Mouse (Mus musculus) embryo, embryonic 11.5 days (tissue): Measurements from ENCODE around the gene Dnajc13.
A peak's percentile ranks its signal among the peaks of the same experiment; 100 is the strongest.

Experiments used
- DNase-seq: peaks from one replicate; pipeline ENCODE4 v3.0.0-alpha.2; 2012; ENCODE audit warnings: low read depth, low spot score

Dnajc13 gene

DNA sequence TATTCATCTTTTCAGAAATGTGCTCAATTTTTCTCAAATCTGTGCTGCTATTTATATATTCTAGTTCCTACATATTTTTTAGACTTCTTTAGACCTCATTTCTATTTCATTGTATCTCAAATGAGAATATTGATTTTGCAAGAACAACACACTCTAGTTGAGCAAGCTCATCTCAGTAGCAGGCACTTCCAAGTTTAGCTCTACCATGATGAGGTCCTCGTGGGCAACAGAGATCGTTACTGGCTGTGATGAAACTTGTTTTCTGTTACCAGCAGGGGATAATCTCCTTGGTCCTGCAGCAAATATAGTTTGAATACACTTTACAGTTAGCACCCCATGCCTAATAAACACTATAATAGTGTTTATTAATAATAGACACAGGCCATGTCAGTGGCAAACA, 6.6 kb downstream of the Dnajc13 start:
- DNase-seq: no peak

DNA sequence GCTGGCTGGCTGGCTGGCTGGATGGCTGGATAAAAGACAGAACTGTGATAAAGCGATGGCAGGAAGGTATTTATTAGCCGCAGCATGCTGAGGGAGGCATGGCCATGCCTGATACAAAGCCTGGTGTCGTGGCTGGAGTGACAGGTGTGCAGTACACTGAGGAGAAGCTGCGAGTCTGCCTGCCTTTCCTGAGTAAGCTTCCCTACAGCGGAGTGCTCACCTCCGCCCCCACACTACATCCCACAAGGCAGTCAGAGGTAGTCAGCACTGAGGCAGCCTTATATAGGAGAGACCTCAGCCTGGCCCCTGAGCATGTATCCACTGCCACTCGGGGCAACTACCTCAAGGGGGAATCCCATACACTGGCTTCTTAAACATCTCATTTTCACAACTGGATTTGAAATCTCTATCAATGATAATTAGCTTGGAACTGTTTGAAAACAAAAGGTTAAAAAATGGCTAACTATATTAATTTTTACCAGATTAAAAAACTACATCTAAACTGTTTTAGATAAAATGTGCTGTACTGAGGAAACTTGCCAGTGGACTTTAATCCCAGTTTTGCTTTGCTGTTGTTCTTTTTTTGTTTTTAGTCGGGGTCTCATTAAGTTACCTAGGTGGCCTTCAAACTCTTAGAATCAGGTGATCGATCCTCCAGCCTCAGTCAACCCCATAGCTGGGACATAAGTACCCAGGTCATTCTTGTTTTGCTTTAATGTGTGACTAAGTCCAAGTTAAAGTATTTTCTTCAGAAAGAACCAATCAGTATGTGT, 8.1 kb downstream of the Dnajc13 start:
- DNase-seq: no peak

DNA sequence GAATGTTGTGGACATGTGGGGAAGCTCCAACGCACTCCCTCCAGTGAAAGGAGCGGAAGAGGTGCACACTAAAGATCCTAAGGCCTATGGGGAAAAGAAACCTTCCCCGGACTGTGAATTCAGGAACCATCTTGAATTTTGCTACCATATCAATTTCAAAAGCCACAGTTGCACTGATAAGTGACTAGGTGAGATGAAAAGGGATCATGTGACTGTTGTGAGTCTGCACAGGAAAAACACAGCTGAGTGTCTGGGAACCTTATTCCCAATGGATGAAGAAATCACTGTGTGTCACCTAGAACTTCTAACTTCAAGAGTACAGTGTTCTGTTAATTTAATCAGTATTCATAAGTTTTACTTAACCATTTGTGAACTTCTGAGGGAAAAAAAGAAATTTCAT, 10.1 kb downstream of the Dnajc13 start:
- no peak for DNase-seq

GRCm38 (mm10) chr9:104251687-104252086, 11.0 kb downstream of the Dnajc13 start:
- DNase-seq: no peak

DNA sequence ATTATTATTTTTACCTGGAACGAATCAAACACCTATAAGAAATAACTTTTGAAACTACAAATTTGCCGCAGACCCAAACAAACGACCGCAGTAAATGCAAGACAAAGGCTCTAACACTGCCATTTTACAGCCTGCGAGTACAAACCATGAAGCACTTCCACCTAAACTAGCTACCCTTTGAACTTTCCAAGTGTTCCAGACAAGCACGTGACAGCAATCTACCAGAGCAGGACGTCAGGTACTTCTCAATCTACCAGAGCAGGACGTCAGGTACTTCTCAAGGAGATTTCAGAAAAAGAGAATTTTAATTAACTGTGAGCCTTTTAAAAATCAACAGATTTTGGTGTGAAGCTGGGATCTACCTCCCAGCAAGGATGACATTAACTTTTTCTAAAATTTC, 11.6 kb downstream of the Dnajc13 start:
- no peak for DNase-seq

DNA sequence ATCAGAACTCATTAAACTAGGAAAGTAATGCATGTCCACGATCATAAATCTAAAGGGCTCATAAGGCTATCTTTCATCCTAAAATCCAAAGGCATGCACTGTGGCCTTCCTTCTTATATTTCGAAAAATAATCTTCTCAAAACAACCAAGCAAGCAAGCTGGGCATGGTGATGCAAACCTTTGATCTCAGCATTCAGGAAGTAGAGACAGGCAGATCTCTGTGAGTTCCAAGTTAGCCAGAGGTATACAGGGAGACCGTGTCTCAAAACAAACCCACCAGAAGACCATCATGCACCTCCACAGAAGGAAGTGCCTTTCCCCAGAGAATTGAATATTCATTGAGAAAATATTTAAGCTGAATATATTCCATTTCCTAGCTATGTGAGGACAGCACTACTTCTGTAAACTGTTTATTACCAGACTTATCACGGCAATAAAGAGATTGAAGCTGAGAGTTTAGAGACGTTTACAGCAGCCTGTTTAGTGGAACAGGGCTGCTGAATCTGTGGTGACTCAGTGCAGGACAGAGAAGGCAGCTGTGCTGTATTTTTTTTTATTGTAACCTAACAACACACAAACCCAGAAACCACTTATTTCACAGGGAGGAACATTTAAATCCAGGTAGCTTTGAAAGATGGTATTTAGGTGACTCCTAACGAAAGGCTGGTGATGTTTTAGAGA, 15.3 kb downstream of the Dnajc13 start:
- DNase-seq: no peak

DNA sequence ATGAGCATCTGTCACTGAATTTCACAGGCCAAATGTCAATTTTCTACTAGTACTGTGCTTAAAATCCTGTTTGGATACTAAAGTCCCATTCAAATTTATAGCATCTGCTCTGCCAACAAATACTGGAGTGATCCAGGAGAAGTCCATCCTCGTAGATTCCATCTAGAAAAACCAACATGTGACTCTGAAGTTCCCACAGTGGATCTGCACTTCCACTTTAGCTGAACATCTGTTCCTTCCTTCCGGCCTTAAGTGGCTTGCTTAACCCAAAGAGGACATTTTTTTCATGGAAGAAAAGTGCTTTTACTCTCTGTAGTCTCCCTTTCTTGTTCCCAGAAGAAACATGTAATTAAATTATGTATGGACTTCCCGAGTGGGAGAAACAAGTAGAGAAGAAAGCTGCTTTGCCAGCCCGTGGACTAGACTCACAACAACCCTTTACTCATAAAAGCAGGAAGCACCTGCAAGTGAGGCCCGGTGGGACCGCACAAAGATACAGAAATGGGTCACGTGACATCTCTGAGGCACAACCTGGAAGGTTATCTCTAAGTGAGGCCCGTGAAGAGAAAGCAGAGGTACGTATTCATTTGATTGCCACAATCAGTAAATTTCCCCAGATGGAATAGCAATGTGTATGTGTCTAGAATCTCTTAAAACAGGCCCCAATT, 18.8 kb downstream of the Dnajc13 start:
- DNase-seq: no peak

DNA sequence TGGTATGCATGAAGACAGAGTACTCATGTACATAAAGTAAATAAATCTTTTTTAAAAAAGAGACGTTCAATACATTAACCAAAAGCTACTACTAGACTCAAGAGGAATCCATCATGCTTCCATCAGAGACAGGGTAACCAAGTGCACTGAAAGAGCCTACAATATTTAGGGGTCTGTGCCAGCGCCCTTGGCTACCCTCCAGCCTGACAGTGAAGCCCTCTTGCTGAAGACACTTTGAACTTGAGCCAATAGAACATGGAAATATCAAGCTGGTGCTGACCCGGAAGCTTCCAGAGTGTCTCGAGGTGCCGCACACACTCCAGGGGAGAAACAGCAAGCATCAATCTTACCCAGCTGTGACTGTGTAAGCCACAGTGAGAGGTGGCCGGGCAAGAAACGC, 22.6 kb downstream of the Dnajc13 start:
- no peak for DNase-seq

DNA sequence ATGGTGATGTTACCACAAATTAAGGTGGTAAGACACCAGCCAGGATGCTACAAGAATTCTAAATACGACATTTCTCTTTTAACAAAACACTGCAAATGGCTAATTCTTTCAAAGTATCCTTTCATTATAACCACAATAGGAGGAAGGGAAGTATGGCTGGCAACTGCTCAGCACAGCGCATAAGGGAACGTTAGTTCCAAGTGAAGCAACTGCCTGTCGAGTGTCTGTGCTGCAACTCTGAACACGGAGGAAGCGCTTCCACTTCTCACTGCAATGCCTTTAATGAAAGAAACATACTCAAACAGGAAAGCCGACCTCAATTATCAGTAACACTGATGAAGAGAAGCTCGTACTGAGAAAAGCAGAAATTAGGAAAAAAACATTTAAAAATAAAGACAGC, 23.7 kb downstream of the Dnajc13 start:
- no peak for DNase-seq

DNA sequence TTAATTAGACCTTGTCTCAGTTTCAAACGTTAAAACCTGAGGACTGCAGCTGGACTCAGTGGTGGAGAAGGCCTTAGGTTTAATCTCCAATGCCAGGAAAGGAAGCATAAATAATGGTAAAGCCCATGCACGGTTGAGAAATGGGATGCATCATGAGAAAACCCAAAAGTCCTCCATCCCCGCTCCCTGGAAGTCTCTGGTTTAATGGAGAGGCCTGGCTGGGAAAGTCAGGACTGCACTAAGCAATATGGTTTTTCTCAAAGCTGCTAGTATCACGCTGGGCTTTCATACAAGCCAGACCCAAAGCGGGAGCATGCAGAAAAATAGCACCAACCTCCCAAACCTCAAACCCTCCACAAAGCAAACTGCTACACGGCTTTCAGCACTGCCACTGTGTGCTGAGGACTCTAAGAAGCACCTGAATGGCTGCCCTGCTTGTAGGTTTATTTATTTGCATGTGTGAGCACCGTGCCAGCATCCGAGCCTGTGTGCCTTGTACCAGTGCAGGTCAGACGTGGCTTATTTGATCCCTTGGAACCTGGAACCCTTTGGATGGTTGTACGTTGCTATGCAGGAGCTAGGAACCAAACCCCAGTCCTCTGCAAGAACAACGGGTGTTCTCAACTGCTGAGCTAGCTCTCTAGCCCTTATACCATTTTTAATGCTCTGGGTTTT, 26.3 kb downstream of the Dnajc13 start:
- DNase-seq: no peak

- no peak for DNase-seq
Measured at GRCm38 (mm10) chr9:104235751-104236150, 27.0 kb downstream of the Dnajc13 start.

DNA sequence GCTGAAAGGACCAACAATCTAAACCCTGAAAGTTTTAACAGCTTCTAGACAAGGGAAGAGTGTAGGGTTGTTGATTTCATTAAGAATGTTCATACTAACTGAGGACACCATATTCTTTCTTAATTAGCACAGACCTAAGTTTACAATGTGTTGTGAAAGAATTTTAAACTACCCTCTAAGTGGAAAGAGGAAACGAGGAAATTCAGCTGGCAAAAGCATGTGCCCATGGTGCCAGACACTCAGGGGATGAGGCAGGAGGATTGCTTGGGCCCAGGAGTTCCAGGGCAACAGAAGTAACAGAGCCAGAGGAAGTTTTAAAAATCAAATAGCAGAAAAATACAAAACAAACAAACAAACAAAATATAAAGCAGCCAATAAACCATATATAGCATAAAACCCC, 28.9 kb downstream of the Dnajc13 start:
- DNase-seq: no peak

- DNase-seq: no peak
Measured at GRCm38 (mm10) chr9:104233060-104233459, 29.7 kb downstream of the Dnajc13 start.

- no peak for DNase-seq
Measured at GRCm38 (mm10) chr9:104232004-104232403, 30.7 kb downstream of the Dnajc13 start.

- no peak for DNase-seq
Measured at GRCm38 (mm10) chr9:104211402-104211801, 51.3 kb downstream of the Dnajc13 start.

DNA sequence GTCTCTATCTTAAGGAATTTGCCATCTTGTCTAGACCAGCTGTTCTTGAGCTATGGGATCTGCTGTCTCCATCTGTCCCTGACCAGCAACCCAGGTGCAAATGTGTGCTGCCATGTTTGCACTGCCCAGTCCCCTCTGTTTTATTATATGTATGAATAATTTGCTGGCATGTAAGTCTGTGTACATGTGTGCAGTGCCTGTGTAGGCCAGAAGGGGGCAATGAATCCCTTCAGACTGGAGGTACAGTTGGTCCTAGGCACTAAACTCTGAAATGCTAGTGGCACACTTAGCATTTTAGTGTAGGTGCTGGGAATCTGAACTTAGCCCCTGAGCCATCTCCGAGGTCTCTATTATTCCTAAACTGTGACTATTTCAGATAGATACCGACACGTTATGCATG, 58.9 kb downstream of the Dnajc13 start:
- DNase-seq: peak; percentile 30

- no peak for DNase-seq
Measured at GRCm38 (mm10) chr9:104194528-104194927, 68.2 kb downstream of the Dnajc13 start.

GRCm38 (mm10) chr9:104193900-104194299, 68.8 kb downstream of the Dnajc13 start:
- no peak for DNase-seq

GRCm38 (mm10) chr9:104193327-104193726, 69.4 kb downstream of the Dnajc13 start:
- DNase-seq: no peak

GRCm38 (mm10) chr9:104192513-104192912, 70.2 kb downstream of the Dnajc13 start:
- no peak for DNase-seq

DNA sequence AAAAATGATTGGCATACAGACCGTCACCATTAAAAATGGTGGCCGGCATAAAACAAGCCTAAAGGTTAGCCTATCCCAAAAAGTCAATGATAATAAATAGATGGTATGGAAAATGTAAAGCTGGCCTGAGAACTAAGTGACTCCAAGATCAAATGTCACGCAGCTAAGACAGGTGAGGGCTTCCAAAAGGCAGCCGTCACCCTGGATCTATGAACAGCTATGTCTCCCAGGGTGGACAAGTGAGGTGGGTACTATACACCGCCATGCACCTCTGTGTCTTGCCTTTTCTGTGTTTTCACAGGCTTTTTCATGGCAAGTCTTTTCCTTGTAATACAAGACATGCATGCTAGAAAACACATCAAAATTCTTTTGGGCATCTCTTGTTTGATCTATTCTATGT, 73.1 kb downstream of the Dnajc13 start:
- DNase-seq: no peak

DNA sequence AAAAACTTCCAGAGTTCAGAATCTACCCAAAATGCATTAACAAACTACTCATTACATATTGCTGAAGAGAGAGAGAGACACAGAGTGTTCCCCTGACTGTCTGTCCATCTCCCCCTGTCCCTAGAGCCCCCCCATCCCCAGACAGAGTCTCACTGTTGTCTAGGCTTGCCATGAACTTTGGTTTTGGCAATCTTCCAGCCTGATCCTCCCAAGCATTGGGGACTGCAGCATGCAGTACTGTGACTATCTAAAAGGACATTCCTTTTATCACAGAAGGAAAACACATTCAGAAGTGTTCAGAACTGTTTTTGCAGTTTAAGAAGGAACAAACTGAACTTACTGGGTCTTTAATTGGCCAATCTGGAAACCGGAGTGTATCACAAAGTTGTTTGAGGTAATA, 74.0 kb downstream of the Dnajc13 start:
- DNase-seq: no peak
